Mouse (Mus musculus) forebrain, embryonic 15.5 days (tissue): Measurements from ENCODE around the gene Vps13c. TPM values are rescaled to one million over a fixed set of nuclear protein-coding genes. Genes with fewer than 3 reads are reported as not detected.

ENCODE experiments used
- ATAC-seq: fragments of 200-750 bp; cut with Nextera tagmentation; replicated peaks from 2 replicates; pipeline ENCODE4 v1.8.0; 2017; ENCODE audit warnings: mild to moderate bottlenecking, moderate TSS enrichment, moderate library complexity
- H3K27ac ChIP-seq: fragments of 300-500 bp; sonication (generic); replicated peaks from 2 replicates; pipeline ENCODE4 v1.5.1; 2015; ENCODE audit warnings: mild to moderate bottlenecking, inconsistent platforms
- H3K27me3 ChIP-seq: fragments of 300-500 bp; sonication (generic); 2 replicates; pipeline ENCODE4 v1.6.1; 2015; ENCODE audit warnings: inconsistent platforms
- H3K36me3 ChIP-seq: fragments of 300-500 bp; sonication (generic); 2 replicates; pipeline ENCODE4 v1.6.1; 2015; ENCODE audit warnings: mild to moderate bottlenecking, inconsistent platforms
- H3K4me1 ChIP-seq: fragments of 300-500 bp; sonication (generic); 2 replicates; pipeline ENCODE4 v1.6.1; 2015; ENCODE audit warnings: inconsistent platforms
- H3K4me2 ChIP-seq: fragments of 300-500 bp; sonication (generic); replicated peaks from 2 replicates; pipeline ENCODE4 v1.6.1; 2015; ENCODE audit warnings: mild to moderate bottlenecking, inconsistent platforms
- H3K4me3 ChIP-seq: fragments of 300-500 bp; sonication (generic); 2 replicates; pipeline ENCODE4 v1.5.1; 2015; ENCODE audit warnings: mild to moderate bottlenecking, inconsistent platforms
- H3K9ac ChIP-seq: fragments of 300-500 bp; sonication (generic); replicated peaks from 2 replicates; pipeline ENCODE4 v1.6.1; 2015; ENCODE audit warnings: mild to moderate bottlenecking, inconsistent platforms
- H3K9me3 ChIP-seq: fragments of 300-500 bp; sonication (generic); 2 replicates; pipeline ENCODE4 v1.6.1; 2016; ENCODE audit warnings: inconsistent platforms
- WGBS: fragments of 180-500 bp; shearing (Covaris S2); methylation state at CpG from one replicate; pipeline ENCODE4 v1.1.7; 2015; ENCODE audit warnings: mixed read lengths; 5-methylcytosine and 5-hydroxymethylcytosine counted together
- polyA plus RNA-seq: library from polyadenylated mRNA; unstranded; fragments of >200 nt; fragmentation: Nextera tagmentation; extraction: Ambion mirVana; gene quantifications from 2 replicates; pipeline ENCODE4 v1.2.1, GENCODE M21; 2015

Vps13c gene
- polyA plus RNA-seq, 1 experiment from 2014 or later, result 7.8 TPM

- 77% methylated on average over 7 of the region's 7 CpGs for WGBS
Observed at GRCm38 (mm10) chr9:67865411-67865810, 25.2 kb downstream of the Vps13c start.

GRCm38 (mm10) chr9:67867411-67867810, 27.2 kb downstream of the Vps13c start:
- Histone ChIP-seq H3K4me3 (no peak overlapping the region), H3K9me3 (no peaks in the 10 kb centered on the region), H3K36me3 (no peaks in the 10 kb centered on the region), H3K4me1 (no peaks in the 10 kb centered on the region), H3K27ac (no peak overlapping the region), H3K9ac (no peak overlapping the region), H3K4me2 (no peak overlapping the region), H3K27me3 (no peaks in the 10 kb centered on the region)
- 74% methylated on average over 6 of the region's 6 CpGs for WGBS
- ATAC-seq, result no peak

More at GRCm38 (mm10) chr9:67865411-67865810, 25.2 kb downstream of the Vps13c start:
- no peaks in the 10 kb centered on the region for H3K9me3 ChIP-seq
- H3K27me3 ChIP-seq, result no peaks in the 10 kb centered on the region
- no peak overlapping the region for H3K27ac ChIP-seq
- H3K4me1 ChIP-seq, result no peaks in the 10 kb centered on the region
- H3K36me3 ChIP-seq, result no peaks in the 10 kb centered on the region
- H3K4me2 ChIP-seq, result no peak overlapping the region
- H3K9ac ChIP-seq, result no peak overlapping the region
- H3K4me3 ChIP-seq, result no peak overlapping the region
- no peak for ATAC-seq

- H3K4me1 ChIP-seq, result no peaks in the 10 kb centered on the region
- ATAC-seq, result no peak
- no peaks in the 10 kb centered on the region for H3K36me3 ChIP-seq
- H3K9me3 ChIP-seq, result no peaks in the 10 kb centered on the region
- no peak overlapping the region for H3K4me2 ChIP-seq
- no peaks in the 10 kb centered on the region for H3K27me3 ChIP-seq
- H3K4me3 ChIP-seq, result no peak overlapping the region
- H3K9ac ChIP-seq, result no peak overlapping the region
- WGBS, result 90% methylated on average over 16 of the region's 16 CpGs
- no peak overlapping the region for H3K27ac ChIP-seq
Observed at GRCm38 (mm10) chr9:67869691-67870450, 29.7 kb downstream of the Vps13c start.

- WGBS, result 83% methylated on average over 7 of the region's 7 CpGs
- ATAC-seq, result no peak
- Histone ChIP-seq H3K27ac (no peak overlapping the region), H3K4me2 (no peak overlapping the region), H3K4me3 (no peak overlapping the region), H3K27me3 (no peaks in the 10 kb centered on the region), H3K4me1 (no peaks in the 10 kb centered on the region), H3K9me3 (no peaks in the 10 kb centered on the region), H3K9ac (no peak overlapping the region), H3K36me3 (no peaks in the 10 kb centered on the region)
Observed at GRCm38 (mm10) chr9:67874522-67875222, 34.5 kb downstream of the Vps13c start.

GRCm38 (mm10) chr9:67875337-67875736, 35.1 kb downstream of the Vps13c start:
- Histone ChIP-seq H3K9ac (no peak overlapping the region), H3K4me3 (no peak overlapping the region), H3K27me3 (no peaks in the 10 kb centered on the region), H3K4me1 (no peaks in the 10 kb centered on the region), H3K36me3 (no peaks in the 10 kb centered on the region), H3K4me2 (no peak overlapping the region), H3K9me3 (no peaks in the 10 kb centered on the region), H3K27ac (no peak overlapping the region)
- WGBS, result 59% methylated on average over 2 of the region's 2 CpGs
- no peak for ATAC-seq

GRCm38 (mm10) chr9:67877081-67877718, 37.0 kb downstream of the Vps13c start:
- no peaks in the 10 kb centered on the region for H3K9me3 ChIP-seq
- no peaks in the 10 kb centered on the region for H3K4me1 ChIP-seq
- 66% methylated on average over 14 of the region's 14 CpGs for WGBS
- H3K9ac ChIP-seq, result no peak overlapping the region
- no peak overlapping the region for H3K27ac ChIP-seq
- no peak overlapping the region for H3K4me2 ChIP-seq
- H3K27me3 ChIP-seq, result no peaks in the 10 kb centered on the region
- ATAC-seq, result no peak
- no peak overlapping the region for H3K4me3 ChIP-seq
- H3K36me3 ChIP-seq, result peaks cover 2% of the 10 kb centered on the region; the same call in 1 of the 2 replicates

- Histone ChIP-seq H3K4me1 (no peaks in the 10 kb centered on the region), H3K9me3 (no peaks in the 10 kb centered on the region), H3K36me3 (peaks cover 2% of the 10 kb centered on the region; the same call in 1 of the 2 replicates), H3K27me3 (no peaks in the 10 kb centered on the region), H3K27ac (no peak overlapping the region), H3K4me2 (no peak overlapping the region), H3K4me3 (no peak overlapping the region), H3K9ac (no peak overlapping the region)
- no peak for ATAC-seq
- WGBS, result 96% methylated on average over 11 of the region's 11 CpGs
Observed at GRCm38 (mm10) chr9:67878197-67878769, 38.1 kb downstream of the Vps13c start.

- H3K9me3 ChIP-seq, result no peaks in the 10 kb centered on the region
- H3K27me3 ChIP-seq, result no peaks in the 10 kb centered on the region
- no peak overlapping the region for H3K4me2 ChIP-seq
- WGBS, result 71% methylated on average over 13 of the region's 13 CpGs
- H3K9ac ChIP-seq, result no peak overlapping the region
- H3K36me3 ChIP-seq, result peaks cover 8% of the 10 kb centered on the region; the same call in 1 of the 2 replicates
- H3K4me1 ChIP-seq, result no peaks in the 10 kb centered on the region
- H3K27ac ChIP-seq, result no peak overlapping the region
- no peak for ATAC-seq
- no peak overlapping the region for H3K4me3 ChIP-seq
Observed at GRCm38 (mm10) chr9:67883349-67883984, 43.3 kb downstream of the Vps13c start.

GRCm38 (mm10) chr9:67884095-67884494, 43.9 kb downstream of the Vps13c start:
- Histone ChIP-seq H3K36me3 (peaks cover 8% of the 10 kb centered on the region; the same call in 1 of the 2 replicates), H3K27ac (no peak overlapping the region), H3K4me2 (no peak overlapping the region), H3K4me1 (no peaks in the 10 kb centered on the region), H3K4me3 (no peak overlapping the region), H3K9ac (no peak overlapping the region), H3K9me3 (no peaks in the 10 kb centered on the region), H3K27me3 (no peaks in the 10 kb centered on the region)
- 84% methylated on average over 3 of the region's 3 CpGs for WGBS
- no peak for ATAC-seq

- ATAC-seq, result no peak
- Histone ChIP-seq H3K9ac (no peak overlapping the region), H3K4me1 (no peaks in the 10 kb centered on the region), H3K9me3 (no peaks in the 10 kb centered on the region), H3K4me3 (no peak overlapping the region), H3K36me3 (peaks cover 10% of the 10 kb centered on the region; the same call in 1 of the 2 replicates), H3K4me2 (no peak overlapping the region), H3K27me3 (no peaks in the 10 kb centered on the region), H3K27ac (no peak overlapping the region)
- 94% methylated on average over 4 of the region's 4 CpGs for WGBS
Observed at GRCm38 (mm10) chr9:67886981-67887720, 47.0 kb downstream of the Vps13c start.

- no peak overlapping the region for H3K9ac ChIP-seq
- H3K4me1 ChIP-seq, result no peaks in the 10 kb centered on the region
- H3K9me3 ChIP-seq, result no peaks in the 10 kb centered on the region
- ATAC-seq, result no peak
- WGBS, result 87% methylated on average over 1 of the region's 1 CpGs
- H3K27me3 ChIP-seq, result no peaks in the 10 kb centered on the region
- H3K4me2 ChIP-seq, result no peak overlapping the region
- H3K36me3 ChIP-seq, result peaks cover 27% of the 10 kb centered on the region
- no peak overlapping the region for H3K4me3 ChIP-seq
- H3K27ac ChIP-seq, result no peak overlapping the region
Observed at GRCm38 (mm10) chr9:67893474-67893873, 53.3 kb downstream of the Vps13c start.
